ENCODE assay signal across 9 mouse cellular contexts in the genomic region with DNA sequence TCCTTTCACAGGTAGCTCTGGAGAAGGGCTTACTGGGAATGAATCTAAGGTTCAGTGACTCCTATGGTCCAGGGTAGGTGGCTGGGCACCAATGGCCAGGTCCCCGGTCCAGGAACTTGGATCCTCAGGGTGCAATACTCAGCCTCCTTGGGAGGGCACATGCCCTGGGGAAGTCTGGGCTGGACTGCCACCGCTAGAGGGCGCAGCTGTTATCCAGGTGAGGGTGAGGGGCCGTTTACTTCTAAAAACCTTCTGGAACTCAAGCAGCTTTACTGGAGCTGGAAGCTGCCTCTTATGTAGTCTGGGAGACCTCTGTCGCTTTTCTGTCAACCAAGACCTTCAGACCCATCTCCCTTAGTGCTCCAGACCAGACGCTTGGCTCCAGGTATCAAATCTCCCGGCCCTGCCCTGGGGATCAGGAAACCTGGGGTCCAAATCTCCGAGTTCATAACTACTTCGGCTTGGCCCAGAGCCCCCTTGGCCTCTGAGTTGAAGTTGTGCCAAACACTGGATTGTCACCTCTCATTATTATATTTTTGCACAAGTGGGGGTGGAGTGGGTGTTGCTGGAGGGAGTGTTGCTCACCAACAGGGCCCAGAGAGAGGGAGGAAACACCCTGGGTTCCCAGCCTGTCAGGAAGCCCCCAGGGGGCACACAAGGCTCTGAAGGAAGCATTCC. TPM values are rescaled to one million over a fixed set of nuclear protein-coding genes. Genes with fewer than 3 reads are reported as not detected.
DNase-seq lines count a peak whose midpoint lies in the region; ATAC-seq and TF ChIP-seq lines count a peak whose summit lies in the region.
"Had no signal": no experiment of that assay in that cellular context is flagged by ENCODE, and none has a peak within 500 bp of the region (broad histone marks: within the 10 kb centered on the region; RNA-seq: fewer than 3 reads in every experiment).

No protein-coding gene starts in this region.

- intact Hi-C loops in heart, postnatal 36 days (cut with DNase I): loop anchor here (1.0 to 2.0 kb wide), 3 partner anchors 81 to 172 kb away; no protein-coding TSS in a partner anchor

- no peak for TF ChIP-seq CTCF in Patski (IDR thresholded peaks at IDR 0.05)

- peak overlapping the region; percentile 99 for H3K27ac ChIP-seq in forebrain, embryonic 15.5 days (replicated peaks)
- H3K27ac ChIP-seq: macrophage had no signal

- DNase-seq in Patski (ENCODE audit: low read depth, low spot score): no peak
- DNase-seq in cerebellum, adult 18-20 months: peak; percentile 82 to 87
- DNase-seq in heart, postnatal 36 days: peak; percentile 85 to 90
- DNase-seq in layer of hippocampus, adult 9-11 months: peak; percentile 56
- DNase-seq in spleen, adult 12 weeks (ENCODE audit: low spot score): peak; percentile 65

- H3K27me3 ChIP-seq in Patski: no peaks in the 10 kb centered on the region
- no peaks in the 10 kb centered on the region for H3K27me3 ChIP-seq in forebrain, embryonic 15.5 days

- CTCF ChIA-PET in Patski (lab: Charles Lee): interaction anchor here (0.5 to 3.4 kb wide), 14 partner anchors 11 to 200 kb away, joined by 3 to 11 read pairs (median 4); a partner anchor contains a TSS

- H3K4me1 ChIP-seq in forebrain, embryonic 15.5 days: peaks cover 41% of the 10 kb centered on the region

- H3K9me3 ChIP-seq in forebrain, embryonic 15.5 days: no peaks in the 10 kb centered on the region

- no peak overlapping the region for H3K4me3 ChIP-seq in forebrain, embryonic 15.5 days

- POLR2A ChIA-PET in Patski (lab: Charles Lee): interaction anchor here (0.6 to 1.2 kb wide), 2 partner anchors 59 to 95 kb away, joined by 3 to 5 read pairs; no protein-coding TSS in a partner anchor

- H3K4me2 ChIP-seq in forebrain, embryonic 15.5 days (replicated peaks): no peak overlapping the region

- in situ Hi-C loops in Patski (cut with MboI; ENCODE audit: low pct_unique_long_range_greater_than_20kb): loop anchor here (5.0 kb wide), 1 partner anchor 158 kb away; no protein-coding TSS in a partner anchor

- H3K9ac ChIP-seq in forebrain, embryonic 15.5 days (replicated peaks): no peak overlapping the region

- H3K36me3 ChIP-seq in forebrain, embryonic 15.5 days: no peaks in the 10 kb centered on the region

- peak; percentile 48 for ATAC-seq in Patski
- ATAC-seq in forebrain, embryonic 15.5 days (replicated peaks): no peak
- 0 out of 2 replicates have a peak, but pooled peaks have one; percentile 41 for ATAC-seq in megakaryocyte-erythroid progenitor cell, adult 5-6 weeks (replicated peaks; ENCODE audit: low FRiP score, low TSS enrichment, poor library complexity, severe bottlenecking)
- no peak for ATAC-seq in activated CD4-positive, CD25-positive, alpha-beta regulatory T cell, adult 4 months

- 7% methylated on average over 9 of the region's 9 CpGs for WGBS in forebrain, embryonic 15.5 days

RNA-seq across cellular contexts. Expression of a gene that starts 2.9 kb away (rescaled TPM):
- polyA plus RNA-seq in Patski (2021): 7.6 TPM
- polyA plus RNA-seq in forebrain, embryonic 15.5 days (2015; fragmentation: Nextera tagmentation; extraction: Ambion mirVana): 60.7 and 67.7 TPM in 2 replicates
- 1 to 10 TPM; 5.4 to 7.8 TPM for total RNA-seq in heart, postnatal 36 days (2021)
- 5.0 and 5.4 TPM in 2 replicates for total RNA-seq in megakaryocyte-erythroid progenitor cell, adult 5-6 weeks (2014; fragmentation: Nextera tagmentation)
- total RNA-seq in megakaryocyte-erythroid progenitor cell, adult 5-6 weeks (2017): 4.0 and 19.5 TPM in 2 replicates
- polyA plus RNA-seq in activated CD4-positive, CD25-positive, alpha-beta regulatory T cell, adult 4 months (2017; shearing (Covaris generic)): not detected

RNA-seq across cellular contexts. Expression of a gene that starts 23.2 kb away (rescaled TPM):
- 60.8 TPM for polyA plus RNA-seq in Patski (2021)
- 69.2 and 69.5 TPM in 2 replicates for polyA plus RNA-seq in forebrain, embryonic 15.5 days (2015; fragmentation: Nextera tagmentation; extraction: Ambion mirVana)
- 10 to 100 TPM; 15.3 to 15.6 TPM for total RNA-seq in heart, postnatal 36 days (2021)
- total RNA-seq in megakaryocyte-erythroid progenitor cell, adult 5-6 weeks (2014; fragmentation: Nextera tagmentation): 66.8 and 78.6 TPM in 2 replicates
- total RNA-seq in megakaryocyte-erythroid progenitor cell, adult 5-6 weeks (2017): 45.4 and 49.0 TPM in 2 replicates
- polyA plus RNA-seq in activated CD4-positive, CD25-positive, alpha-beta regulatory T cell, adult 4 months (2017; shearing (Covaris generic)): 10 to 100 TPM; 28.0 to 29.3 TPM

RNA-seq across cellular contexts. Expression of a gene that starts 46.8 kb away (rescaled TPM):
- 1,740 TPM for polyA plus RNA-seq in Patski (2021)
- polyA plus RNA-seq in forebrain, embryonic 15.5 days (2015; fragmentation: Nextera tagmentation; extraction: Ambion mirVana): 656 and 676 TPM in 2 replicates
- 100 to 1,000 TPM; 395 to 437 TPM for total RNA-seq in heart, postnatal 36 days (2021)
- 777 and 822 TPM in 2 replicates for total RNA-seq in megakaryocyte-erythroid progenitor cell, adult 5-6 weeks (2014; fragmentation: Nextera tagmentation)
- total RNA-seq in megakaryocyte-erythroid progenitor cell, adult 5-6 weeks (2017): 576 and 680 TPM in 2 replicates
- polyA plus RNA-seq in activated CD4-positive, CD25-positive, alpha-beta regulatory T cell, adult 4 months (2017; shearing (Covaris generic)): 100 to 1,000 TPM; 387 to 411 TPM

RNA-seq across cellular contexts. Expression of a gene that starts 58.1 kb away (rescaled TPM):
- polyA plus RNA-seq in Patski (2021): 166 TPM
- 232 and 233 TPM in 2 replicates for polyA plus RNA-seq in forebrain, embryonic 15.5 days (2015; fragmentation: Nextera tagmentation; extraction: Ambion mirVana)
- 10 to 100 TPM; 72.2 to 72.6 TPM for total RNA-seq in heart, postnatal 36 days (2021)
- total RNA-seq in megakaryocyte-erythroid progenitor cell, adult 5-6 weeks (2014; fragmentation: Nextera tagmentation): 51.9 and 60.3 TPM in 2 replicates
- 59.8 and 81.4 TPM in 2 replicates for total RNA-seq in megakaryocyte-erythroid progenitor cell, adult 5-6 weeks (2017)
- polyA plus RNA-seq in activated CD4-positive, CD25-positive, alpha-beta regulatory T cell, adult 4 months (2017; shearing (Covaris generic)): 100 to 1,000 TPM; 157 to 170 TPM

Comparison
In these comparisons a context has a peak if more than half of its experiments do, and no peak if none do; other contexts are left out.
1. ATAC-seq: peak in Patski (single experiment) and megakaryocyte-erythroid progenitor cell, adult 5-6 weeks (single experiment); none in forebrain, embryonic 15.5 days (single experiment) and activated CD4-positive, CD25-positive, alpha-beta regulatory T cell, adult 4 months (single experiment).